Mouse (Mus musculus): Measurements from ENCODE around the gene Cenpb. TPM values are rescaled to one million over a fixed set of nuclear protein-coding genes. Genes with fewer than 3 reads are reported as not detected.

Gene Cenpb
- total and polyA plus RNA-seq, 3 experiments = 57.1 to 92.6 (median 71.9) TPM

GRCm38 (mm10) chr2:131132111-131132888 lies 47.6 kb downstream of the Cenpb start:
- peak in 1 of 2 experiments; percentile 2 for DNase-seq
- WGBS = 59% methylated on average over 10 of the region's 10 CpGs
- Histone ChIP-seq H3K27ac (peak overlapping the region; percentile 75), H3K79me2 (replicated peaks; ENCODE audit: control insufficient read depth, insufficient read depth, low read length) (no peaks in the 10 kb centered on the region), H3K9ac (ENCODE audit: low read depth, low read length) (no peak overlapping the region), H3K36me3 (ENCODE audit: control insufficient read depth, insufficient read depth, low read length) (peaks cover 28% of the 10 kb centered on the region), H3K4me1 (ENCODE audit: control insufficient read depth, insufficient read depth, low read length) (peaks cover 24% of the 10 kb centered on the region), H3K4me3 (peak overlapping the region; percentile 12; the same call in 1 of the 2 replicates), H3K27me3 (ENCODE audit: control insufficient read depth, insufficient read depth, low read length) (no peaks in the 10 kb centered on the region)
- intact Hi-C loops (cut with DNase I) = no loop called here
- TF ChIP-seq POLR2A (IDR thresholded peaks at IDR 0.05; ENCODE audit: insufficient read depth, low read depth, low read length) = no peak
- TF ChIP-seq EP300 (IDR thresholded peaks at IDR 0.05; ENCODE audit: insufficient read depth, low read depth, low read length) = no peak
- TF ChIP-seq CTCF (IDR thresholded peaks at IDR 0.05) = no peak

GRCm38 (mm10) chr2:131130849-131131248 lies 49.0 kb downstream of the Cenpb start:
- TF ChIP-seq CTCF (IDR thresholded peaks at IDR 0.05) (no peak), EP300 (IDR thresholded peaks at IDR 0.05; ENCODE audit: insufficient read depth, low read depth, low read length) (no peak), POLR2A (IDR thresholded peaks at IDR 0.05; ENCODE audit: insufficient read depth, low read depth, low read length) (no peak)
- Histone ChIP-seq H3K27me3 (ENCODE audit: control insufficient read depth, insufficient read depth, low read length) (no peaks in the 10 kb centered on the region), H3K79me2 (replicated peaks; ENCODE audit: control insufficient read depth, insufficient read depth, low read length) (no peaks in the 10 kb centered on the region), H3K4me1 (ENCODE audit: control insufficient read depth, insufficient read depth, low read length) (peaks cover 30% of the 10 kb centered on the region), H3K36me3 (ENCODE audit: control insufficient read depth, insufficient read depth, low read length) (peaks cover 21% of the 10 kb centered on the region), H3K27ac (peak overlapping the region; percentile 75), H3K9ac (ENCODE audit: low read depth, low read length) (no peak overlapping the region), H3K4me3 (no peak overlapping the region; the same call in 1 of the 2 replicates)
- intact Hi-C loops (cut with DNase I) = no loop called here
- DNase-seq = no peak
- 82% methylated on average over 2 of the region's 2 CpGs for WGBS

- Histone ChIP-seq H3K27me3 (ENCODE audit: control insufficient read depth, insufficient read depth, low read length) (no peaks in the 10 kb centered on the region), H3K9ac (ENCODE audit: low read depth, low read length) (peak overlapping the region; percentile 30; the same call in 1 of the 2 replicates), H3K36me3 (ENCODE audit: control insufficient read depth, insufficient read depth, low read length) (peaks cover 18% of the 10 kb centered on the region), H3K4me3 (peak overlapping the region; percentile 81), H3K27ac (peak overlapping the region; percentile 97), H3K79me2 (replicated peaks; ENCODE audit: control insufficient read depth, insufficient read depth, low read length) (no peaks in the 10 kb centered on the region), H3K4me1 (ENCODE audit: control insufficient read depth, insufficient read depth, low read length) (peaks cover 26% of the 10 kb centered on the region)
- TF ChIP-seq EP300 (IDR thresholded peaks at IDR 0.05; ENCODE audit: insufficient read depth, low read depth, low read length) = no peak
- peak; percentile 59 for TF ChIP-seq POLR2A (IDR thresholded peaks at IDR 0.05; ENCODE audit: insufficient read depth, low read depth, low read length)
- TF ChIP-seq CTCF (IDR thresholded peaks at IDR 0.05) = no peak
- 46% methylated on average over 5 of the region's 5 CpGs for WGBS
- DNase-seq = peak; percentile 54 to 55
- intact Hi-C loops (cut with DNase I) = no loop called here
Observed at GRCm38 (mm10) chr2:131129836-131130235, 50.0 kb downstream of the Cenpb start.

GRCm38 (mm10) chr2:131128636-131129157 lies 51.2 kb downstream of the Cenpb start:
- TF ChIP-seq POLR2A (IDR thresholded peaks at IDR 0.05; ENCODE audit: insufficient read depth, low read depth, low read length) = no peak
- TF ChIP-seq EP300 (IDR thresholded peaks at IDR 0.05; ENCODE audit: insufficient read depth, low read depth, low read length) = no peak
- DNase-seq = peak in 1 of 2 experiments; percentile 31
- peaks cover 10% of the 10 kb centered on the region for H3K36me3 ChIP-seq (ENCODE audit: control insufficient read depth, insufficient read depth, low read length)
- H3K4me3 ChIP-seq = peak overlapping the region; percentile 81
- no peaks in the 10 kb centered on the region for H3K27me3 ChIP-seq (ENCODE audit: control insufficient read depth, insufficient read depth, low read length)
- 48% methylated on average over 3 of the region's 3 CpGs for WGBS
- no peaks in the 10 kb centered on the region for H3K79me2 ChIP-seq (replicated peaks; ENCODE audit: control insufficient read depth, insufficient read depth, low read length)
- intact Hi-C loops (cut with DNase I) = no loop called here
- H3K27ac ChIP-seq = peak overlapping the region; percentile 97
- peaks cover 24% of the 10 kb centered on the region for H3K4me1 ChIP-seq (ENCODE audit: control insufficient read depth, insufficient read depth, low read length)
- H3K9ac ChIP-seq (ENCODE audit: low read depth, low read length) = peak overlapping the region; percentile 75

GRCm38 (mm10) chr2:131128211-131128610 lies 51.7 kb downstream of the Cenpb start:
- H3K9ac ChIP-seq (ENCODE audit: low read depth, low read length) = peak overlapping the region; percentile 75
- no peaks in the 10 kb centered on the region for H3K79me2 ChIP-seq (replicated peaks; ENCODE audit: control insufficient read depth, insufficient read depth, low read length)
- H3K27me3 ChIP-seq (ENCODE audit: control insufficient read depth, insufficient read depth, low read length) = no peaks in the 10 kb centered on the region
- H3K4me3 ChIP-seq = peak overlapping the region; percentile 81
- DNase-seq = peak; percentile 55 to 62
- 49% methylated on average over 5 of the region's 5 CpGs for WGBS
- H3K4me1 ChIP-seq (ENCODE audit: control insufficient read depth, insufficient read depth, low read length) = peaks cover 24% of the 10 kb centered on the region
- TF ChIP-seq EP300 (IDR thresholded peaks at IDR 0.05; ENCODE audit: insufficient read depth, low read depth, low read length) (no peak), POLR2A (IDR thresholded peaks at IDR 0.05; ENCODE audit: insufficient read depth, low read depth, low read length) (peak; percentile 66)
- peaks cover 6% of the 10 kb centered on the region; the same call in 1 of the 2 replicates for H3K36me3 ChIP-seq (ENCODE audit: control insufficient read depth, insufficient read depth, low read length)
- H3K27ac ChIP-seq = peak overlapping the region; percentile 97
- intact Hi-C loops (cut with DNase I) = no loop called here
